Mouse (Mus musculus): ENCODE measurements at regions not wholly inside any gene's neighbourhood (a gene's known extent, or its start where the extent isn't known, plus 50 kb on each side); places are given as distances from the start of the nearest gene placed in this dataset.

- TF ChIP-seq CTCF (IDR thresholded peaks at IDR 0.05; ENCODE audit: extremely low read depth, insufficient read depth, insufficient read length, insufficient replicate concordance) (no peak), POLR2A (IDR thresholded peaks at IDR 0.05; ENCODE audit: low read depth, low read length) (no peak)
Measured at GRCm38 (mm10) chr12:29395401-29395982, 132.7 kb upstream of the Myt1l start.

Data from spleen, adult 2 months (tissue).